Mouse (Mus musculus) lung, postnatal 0 days (tissue): ENCODE data around the gene Ddx18. TPM values are rescaled to one million over a fixed set of nuclear protein-coding genes. Genes with fewer than 3 reads are reported as not detected.

Source experiments
- ATAC-seq: fragments of 200-750 bp; cut with Nextera tagmentation; 2 replicates; pipeline ENCODE4 v1.8.0; 2017; ENCODE audit warnings: moderate library complexity
- DNase-seq: peaks from one replicate; pipeline ENCODE4 v3.0.0-alpha.2; 2016; ENCODE audit warnings: low spot score
- H3K27ac ChIP-seq: fragments of 300-500 bp; sonication (generic); 2 replicates; pipeline ENCODE4 v1.5.1; 2014; ENCODE audit warnings: antibody characterized with exemption, mild to moderate bottlenecking, low read length, mixed read lengths
- H3K27me3 ChIP-seq: fragments of 300-500 bp; sonication (generic); replicated peaks from 2 replicates; pipeline ENCODE4 v1.6.1; 2014; ENCODE audit warnings: low read length, mixed read lengths; ENCODE audit not compliant: insufficient read depth
- H3K36me3 ChIP-seq: fragments of 300-500 bp; sonication (generic); 2 replicates; pipeline ENCODE4 v1.6.1; 2014; ENCODE audit warnings: low read length, mixed read lengths; ENCODE audit not compliant: insufficient read depth
- H3K4me1 ChIP-seq: fragments of 300-500 bp; sonication (generic); 2 replicates; pipeline ENCODE4 v1.6.1; 2014; ENCODE audit warnings: antibody characterized with exemption, low read depth, low read length, mixed read lengths; ENCODE audit not compliant: insufficient read depth
- H3K4me2 ChIP-seq: fragments of 300-500 bp; sonication (generic); replicated peaks from 2 replicates; pipeline ENCODE4 v1.6.1; 2014; ENCODE audit warnings: low read depth, mild to moderate bottlenecking, low read length, moderate library complexity, mixed read lengths
- H3K4me3 ChIP-seq: fragments of 300-500 bp; sonication (generic); 2 replicates; pipeline ENCODE4 v1.5.1; 2014; ENCODE audit warnings: low read depth, low read length
- H3K9ac ChIP-seq: fragments of 300-500 bp; sonication (generic); replicated peaks from 2 replicates; pipeline ENCODE4 v1.6.1; 2014; ENCODE audit warnings: low read depth, mild to moderate bottlenecking
- H3K9me3 ChIP-seq: fragments of 300-500 bp; sonication (generic); 2 replicates; pipeline ENCODE4 v1.6.1; 2016; ENCODE audit warnings: low read length, mixed read lengths
- CTCF ChIP-seq: IDR thresholded peaks from 2 replicates; pipeline ENCODE4 v1.5.1; 2016; ENCODE audit warnings: antibody characterized with exemption, mild to moderate bottlenecking
- EP300 ChIP-seq: IDR thresholded peaks from 2 replicates; pipeline ENCODE4 v1.6.1; 2016; ENCODE audit warnings: antibody characterized with exemption, mild to moderate bottlenecking, control low read depth
- WGBS: fragments of 180-500 bp; shearing (Covaris S2); extraction: QIAGEN DNeasy Blood & Tissue Kit; methylation state at CpG from one replicate; pipeline ENCODE4 v1.1.7; 2014; 5-methylcytosine and 5-hydroxymethylcytosine counted together
- polyA plus RNA-seq: library from polyadenylated mRNA; unstranded; fragments of >200 nt; fragmentation: Nextera tagmentation; extraction: Ambion mirVana; gene quantifications from 2 replicates; pipeline ENCODE4 v1.2.1, GENCODE M21; 2015

Gene Ddx18
- polyA plus RNA-seq, 1 experiment from 2014 or later, result 31.7 TPM

DNA sequence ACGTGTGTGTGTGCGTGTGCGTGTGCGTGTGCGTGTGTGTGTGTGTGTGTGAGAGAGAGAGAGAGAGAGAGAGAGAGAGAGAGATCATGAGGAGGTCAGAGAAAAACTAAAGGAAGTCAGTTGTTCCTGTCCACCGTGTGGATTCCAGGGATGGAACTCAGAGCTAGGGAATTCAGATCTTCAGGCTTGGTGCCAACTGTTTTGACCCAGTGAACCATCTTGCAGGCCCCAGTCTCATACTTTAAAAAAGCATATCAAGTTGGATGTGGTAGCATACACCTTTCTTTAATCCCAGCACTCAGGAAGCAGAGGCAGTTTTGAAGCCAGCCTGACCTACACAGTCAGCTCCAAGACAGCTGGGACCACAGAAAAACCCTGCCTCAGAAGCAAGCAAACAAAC lies 38.5 kb downstream of the Ddx18 start:
- Histone ChIP-seq H3K4me2 (no peak overlapping the region), H3K4me3 (no peak overlapping the region), H3K9ac (no peak overlapping the region), H3K27ac (no peak overlapping the region), H3K36me3 (no peaks in the 10 kb centered on the region), H3K27me3 (peaks cover 12% of the 10 kb centered on the region), H3K4me1 (no peaks in the 10 kb centered on the region), H3K9me3 (no peaks in the 10 kb centered on the region)
- 81% methylated on average over 6 of the region's 6 CpGs for WGBS
- no peak for TF ChIP-seq EP300
- TF ChIP-seq CTCF, result no peak
- ATAC-seq, result no peak
- no peak for DNase-seq

DNA sequence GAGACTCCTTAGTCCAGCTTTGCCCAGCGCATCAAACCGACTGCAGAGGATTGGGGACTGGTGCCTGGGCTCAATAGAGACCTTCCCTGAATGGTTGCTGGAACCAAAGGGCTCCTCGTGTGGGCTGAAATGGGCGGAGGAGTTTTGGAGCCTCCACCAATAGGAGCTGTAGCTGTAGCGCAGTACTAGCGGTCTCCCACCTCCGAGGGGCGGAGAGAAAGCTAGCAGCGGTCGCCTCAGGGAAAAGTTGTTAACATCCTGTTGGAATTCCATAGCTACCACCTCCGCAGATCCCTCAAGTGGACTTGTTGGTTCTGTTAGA lies 39.4 kb downstream of the Ddx18 start, which contains the start of gene Htr5b:
Gene Htr5b, minus strand, starts transcription at position 67 of the 322 bp plus-strand sequence.
- peaks cover 12% of the 10 kb centered on the region for H3K27me3 ChIP-seq
- no peaks in the 10 kb centered on the region for H3K36me3 ChIP-seq
- H3K4me3 ChIP-seq, result no peak within 1 kb of the TSS
- H3K27ac ChIP-seq, result no peak within 1 kb of the TSS
- no peak within 1 kb of the TSS for H3K9ac ChIP-seq
- peak within 1 kb of the TSS; percentile 32 for H3K4me2 ChIP-seq
- TF ChIP-seq CTCF (no peak), EP300 (no peak)
- H3K9me3 ChIP-seq, result no peaks in the 10 kb centered on the region
- ATAC-seq (peak; percentile 43; the same call in 1 of the 2 replicates), DNase-seq (no peak)
- 6% methylated on average over 11 of the region's 11 CpGs for WGBS
- H3K4me1 ChIP-seq, result no peaks in the 10 kb centered on the region

DNA sequence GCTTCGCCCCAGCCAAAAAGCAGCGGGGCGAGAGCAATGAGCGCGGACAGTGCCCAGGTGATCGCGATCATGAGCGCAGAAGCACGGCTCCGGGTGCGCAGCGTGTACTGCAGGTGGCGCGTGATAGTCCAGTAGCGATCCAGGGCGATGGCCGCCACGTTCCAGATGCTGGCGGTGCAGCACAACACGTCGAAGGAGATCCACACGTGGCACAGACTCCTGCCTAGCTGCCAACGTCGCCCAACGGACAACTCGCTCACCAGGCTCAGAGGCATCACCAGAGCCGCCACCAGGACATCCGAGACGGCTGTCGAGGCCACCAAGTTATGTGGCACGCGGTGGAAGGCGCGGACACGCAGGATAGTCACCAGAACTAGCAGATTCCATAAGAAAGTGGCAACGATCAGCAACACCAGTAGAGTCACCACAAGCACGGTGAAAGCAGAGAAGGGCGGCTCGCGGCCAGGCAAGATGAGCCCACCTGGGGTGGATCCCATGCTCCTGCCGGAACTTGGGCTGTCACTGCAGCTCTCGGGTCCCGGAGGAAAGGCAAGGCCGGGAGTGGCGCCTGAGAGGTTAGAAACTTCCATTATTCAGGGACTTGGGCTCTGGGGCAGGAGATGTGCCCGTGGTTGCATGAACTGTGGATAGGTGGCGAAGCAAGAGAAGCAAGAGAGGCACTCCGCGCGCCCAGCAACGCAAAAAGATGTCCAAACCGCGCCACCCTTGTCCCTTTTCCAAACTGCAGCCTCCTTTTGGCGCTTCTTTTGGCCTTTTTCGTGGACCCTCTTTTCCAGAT lies 40.0 kb downstream of the Ddx18 start:
- Histone ChIP-seq H3K4me1 (no peaks in the 10 kb centered on the region), H3K9me3 (no peaks in the 10 kb centered on the region), H3K4me2 (peak overlapping the region; percentile 32), H3K9ac (no peak overlapping the region), H3K4me3 (no peak overlapping the region), H3K27ac (no peak overlapping the region), H3K36me3 (no peaks in the 10 kb centered on the region), H3K27me3 (peaks cover 12% of the 10 kb centered on the region)
- no peak for DNase-seq
- WGBS, result 15% methylated on average over 55 of the region's 55 CpGs
- ATAC-seq, result no peak
- TF ChIP-seq CTCF (no peak), EP300 (no peak)

DNA sequence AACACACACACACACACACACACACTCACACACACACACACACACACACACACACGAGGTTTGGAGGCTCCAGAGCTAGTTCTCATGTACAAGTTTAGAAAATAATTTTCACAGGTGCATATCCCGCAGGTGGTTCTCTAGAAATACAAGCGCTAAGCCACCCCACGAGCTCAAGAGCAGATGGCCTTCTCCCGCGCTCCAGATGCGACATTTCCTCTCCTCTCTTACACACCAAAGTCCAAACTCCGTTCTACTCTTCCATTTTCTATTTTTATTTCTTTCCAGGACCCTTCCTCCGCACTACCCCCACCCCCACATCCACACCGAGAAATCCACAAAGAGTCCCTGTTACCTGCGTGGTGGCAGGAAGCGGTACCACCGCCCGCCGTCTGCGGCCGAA lies 40.7 kb downstream of the Ddx18 start:
- Histone ChIP-seq H3K36me3 (no peaks in the 10 kb centered on the region), H3K4me1 (no peaks in the 10 kb centered on the region), H3K9ac (no peak overlapping the region), H3K27me3 (peaks cover 12% of the 10 kb centered on the region), H3K4me2 (no peak overlapping the region), H3K27ac (no peak overlapping the region), H3K9me3 (no peaks in the 10 kb centered on the region), H3K4me3 (no peak overlapping the region)
- ATAC-seq (no peak), DNase-seq (no peak)
- 41% methylated on average over 17 of the region's 17 CpGs for WGBS
- TF ChIP-seq CTCF (no peak), EP300 (no peak)

DNA sequence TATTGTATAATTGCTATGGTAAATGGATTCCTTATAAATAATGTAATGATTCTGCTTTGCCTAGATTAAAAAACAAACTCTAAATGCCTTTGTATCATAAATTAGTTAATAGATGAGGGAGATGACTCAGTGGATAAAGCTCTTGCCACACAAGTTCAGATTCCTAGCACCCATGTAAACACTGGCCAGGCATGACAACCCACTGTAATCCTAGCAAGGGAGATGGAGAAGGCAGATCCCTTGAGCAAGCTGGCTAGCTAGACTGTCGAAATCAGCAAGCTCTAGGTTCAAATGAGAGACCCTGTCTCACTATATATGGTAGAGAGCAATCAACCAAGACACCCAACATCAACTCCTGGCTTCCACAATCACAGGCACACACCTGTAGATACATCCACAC lies 49.2 kb downstream of the Ddx18 start:
- no peak overlapping the region for H3K9ac ChIP-seq
- no peak for DNase-seq
- H3K9me3 ChIP-seq, result no peaks in the 10 kb centered on the region
- 50% methylated on average over 1 of the region's 1 CpGs for WGBS
- no peak overlapping the region for H3K4me2 ChIP-seq
- H3K4me1 ChIP-seq, result no peaks in the 10 kb centered on the region
- no peaks in the 10 kb centered on the region for H3K36me3 ChIP-seq
- H3K4me3 ChIP-seq, result no peak overlapping the region
- ATAC-seq, result no peak
- H3K27ac ChIP-seq, result no peak overlapping the region
- TF ChIP-seq CTCF (no peak), EP300 (no peak)
- no peaks in the 10 kb centered on the region for H3K27me3 ChIP-seq

DNA sequence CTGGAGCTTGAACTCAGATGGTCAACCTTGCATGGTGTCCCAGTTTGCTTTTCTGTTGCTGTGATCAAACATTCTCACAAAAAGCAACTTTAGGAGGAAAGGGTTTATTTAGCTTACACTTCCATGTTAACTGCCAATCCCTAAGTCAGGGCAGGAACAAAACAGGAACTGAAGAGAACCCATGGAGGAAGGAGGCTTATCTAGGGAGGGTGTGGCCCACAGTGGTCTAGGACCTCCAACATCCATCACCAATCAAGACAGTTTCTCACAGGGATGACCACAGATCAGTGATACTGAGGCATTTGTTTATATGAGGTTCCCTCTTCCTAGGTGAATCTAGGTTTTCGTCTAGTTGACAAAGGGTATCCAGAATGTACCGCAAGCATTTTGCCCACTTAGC lies 55.8 kb downstream of the Ddx18 start:
- Histone ChIP-seq H3K4me2 (no peak overlapping the region), H3K9me3 (no peaks in the 10 kb centered on the region), H3K9ac (no peak overlapping the region), H3K27me3 (no peaks in the 10 kb centered on the region), H3K4me3 (no peak overlapping the region), H3K27ac (no peak overlapping the region), H3K4me1 (no peaks in the 10 kb centered on the region), H3K36me3 (no peaks in the 10 kb centered on the region)
- DNase-seq, result no peak
- 92% methylated on average over 2 of the region's 2 CpGs for WGBS
- TF ChIP-seq CTCF (no peak), EP300 (no peak)
- no peak for ATAC-seq
